8 mouse cellular contexts compared by ENCODE assay signal in the genomic region with DNA sequence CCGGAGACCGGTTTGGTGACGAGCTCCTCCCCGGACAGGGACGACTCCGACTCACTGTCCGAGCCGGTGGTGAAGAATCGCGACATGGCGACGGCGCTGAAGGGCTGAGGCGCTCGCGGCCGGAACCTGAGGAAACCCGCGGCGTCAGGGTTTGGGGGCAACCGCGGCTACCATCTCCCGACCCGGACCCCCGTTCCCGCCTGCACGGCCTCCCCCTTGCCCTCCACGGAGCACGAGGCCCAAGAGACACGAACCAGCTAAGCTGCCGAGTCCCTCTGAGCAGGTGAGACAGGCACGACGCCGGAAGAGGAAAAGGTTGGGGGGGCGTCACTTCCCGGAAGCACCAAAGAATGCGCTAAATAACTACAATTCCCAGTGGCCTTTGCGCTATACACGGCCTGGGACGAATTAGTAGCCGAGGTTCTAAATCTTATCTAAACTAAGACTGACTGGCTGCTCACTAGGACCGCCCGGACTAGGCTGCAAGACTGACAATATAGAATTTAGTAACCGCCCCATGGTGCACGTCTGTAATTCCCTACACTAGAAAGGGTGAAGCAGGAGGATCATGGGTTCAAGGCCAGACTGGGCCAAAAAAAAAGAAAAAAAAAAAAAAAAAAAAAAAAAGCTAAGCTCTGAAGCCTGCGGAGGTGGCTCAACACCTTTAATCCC. TPM values are rescaled to one million over a fixed set of nuclear protein-coding genes. Genes with fewer than 3 reads are reported as not detected.
DNase-seq lines count a peak whose midpoint lies in the region; ATAC-seq and TF ChIP-seq lines count a peak whose summit lies in the region.

Gene Eif3c, minus strand, starts transcription at position 318 of the 672 bp plus-strand sequence.

- TF ChIP-seq CTCF in cerebellum, adult 2 months (IDR thresholded peaks at IDR 0.05; ENCODE audit: borderline replicate concordance, insufficient read depth, low read depth, low read length), result no peak
- TF ChIP-seq CTCF in forebrain, postnatal 0 days (IDR thresholded peaks at IDR 0.05; ENCODE audit: low read depth), result no peak

- WGBS in cerebellum, adult 2 months, result under 1% methylated on average over 46 of the region's 46 CpGs
- under 1% methylated on average over 46 of the region's 46 CpGs for WGBS in forebrain, postnatal 0 days
- under 1% methylated on average over 46 of the region's 46 CpGs for WGBS in lung, embryonic 15.5 days

- H3K36me3 ChIP-seq in forebrain, postnatal 0 days (ENCODE audit: insufficient read depth), result peaks cover 33% of the 10 kb centered on the region
- peaks cover 37% of the 10 kb centered on the region for H3K36me3 ChIP-seq in lung, embryonic 15.5 days

- peak; percentile 97 for DNase-seq in MEL-GATA-1-ER (ENCODE audit: extremely low read depth, low read depth)
- DNase-seq in cerebellum, adult 2 months, result peak; percentile 87 to 92
- DNase-seq in forebrain, postnatal 0 days, result peak; percentile 90
- DNase-seq in heart, postnatal 4 days, result peak; percentile 80
- peak; percentile 85 to 86 for DNase-seq in layer of hippocampus, adult 8-10 months (ENCODE audit: low spot score in 2 of 2)
- peak; percentile 78 for DNase-seq in ovary, adult 18-20 months (ENCODE audit: low spot score)
- DNase-seq in thymus, postnatal 0 days (ENCODE audit: low spot score), result peak; percentile 90

- ATAC-seq in forebrain, postnatal 0 days, result peak; percentile 97
- ATAC-seq in lung, embryonic 15.5 days (ENCODE audit: borderline replicate concordance, extremely low read depth, low FRiP score, low TSS enrichment), result peak; percentile 96

- no peaks in the 10 kb centered on the region for H3K9me3 ChIP-seq in forebrain, postnatal 0 days (ENCODE audit: low read length)
- H3K9me3 ChIP-seq in lung, embryonic 15.5 days, result no peaks in the 10 kb centered on the region

- H3K27ac ChIP-seq in cerebellum, adult 2 months (ENCODE audit: insufficient read depth, low read length), result no peak within 1 kb of the TSS
- peak within 1 kb of the TSS; percentile 81 for H3K27ac ChIP-seq in forebrain, postnatal 0 days (ENCODE audit: low read depth, low read length)
- peak within 1 kb of the TSS; percentile 75 for H3K27ac ChIP-seq in lung, embryonic 15.5 days

- peak within 1 kb of the TSS; percentile 56 for H3K4me3 ChIP-seq in cerebellum, adult 2 months (replicated peaks; ENCODE audit: insufficient read depth, low read depth, low read length)
- H3K4me3 ChIP-seq in forebrain, postnatal 0 days (ENCODE audit: low read depth, low read length), result peak within 1 kb of the TSS; percentile 89
- peak within 1 kb of the TSS; percentile 98 for H3K4me3 ChIP-seq in lung, embryonic 15.5 days

- peak within 1 kb of the TSS; percentile 75 for H3K4me2 ChIP-seq in forebrain, postnatal 0 days (ENCODE audit: low read depth)
- H3K4me2 ChIP-seq in lung, embryonic 15.5 days, result peak within 1 kb of the TSS; percentile 68

- H3K9ac ChIP-seq in forebrain, postnatal 0 days, result peak within 1 kb of the TSS; percentile 78
- peak within 1 kb of the TSS; percentile 72 for H3K9ac ChIP-seq in lung, embryonic 15.5 days

- peak; percentile 86 for TF ChIP-seq POLR2A in cerebellum, adult 2 months (IDR thresholded peaks at IDR 0.05; ENCODE audit: borderline replicate concordance, insufficient read depth, low read length)

- H3K27me3 ChIP-seq in cerebellum, adult 2 months (ENCODE audit: control insufficient read depth, insufficient read depth, low read length), result no peaks in the 10 kb centered on the region
- H3K27me3 ChIP-seq in forebrain, postnatal 0 days (ENCODE audit: insufficient read depth, low read length), result no peaks in the 10 kb centered on the region
- no peaks in the 10 kb centered on the region for H3K27me3 ChIP-seq in lung, embryonic 15.5 days

- H3K4me1 ChIP-seq in cerebellum, adult 2 months (ENCODE audit: control insufficient read depth, insufficient read depth, low read length), result no peaks in the 10 kb centered on the region; the same call in 1 of the 2 replicates
- peaks cover 4% of the 10 kb centered on the region; the same call in 1 of the 2 replicates for H3K4me1 ChIP-seq in forebrain, postnatal 0 days (ENCODE audit: insufficient read depth)
- H3K4me1 ChIP-seq in lung, embryonic 15.5 days, result peaks cover 11% of the 10 kb centered on the region

RNA-seq across cellular contexts. Expression of gene Eif3c, which starts in this region (rescaled TPM):
- 115 and 116 TPM in 2 replicates for polyA plus RNA-seq in cerebellum, adult 2 months (2012; rRNA removed)
- 113 and 137 TPM in 2 replicates for total RNA-seq in forebrain, postnatal 0 days (2014; rRNA removed)
- polyA plus RNA-seq in forebrain, postnatal 0 days (2015; fragmentation: Nextera tagmentation; extraction: Ambion mirVana), result 200 and 205 TPM in 2 replicates
- 100 to 1,000 TPM; 159 to 161 TPM for total RNA-seq in heart, postnatal 4 days (2021)
- total RNA-seq in layer of hippocampus, adult 8-10 months (2022), result 100 to 1,000 TPM; 166 to 196 (median 174) TPM
- polyA plus RNA-seq in lung, embryonic 15.5 days (2015; fragmentation: Nextera tagmentation; extraction: Ambion mirVana), result 176 and 186 TPM in 2 replicates
- polyA plus RNA-seq in thymus, postnatal 0 days (2015; fragmentation: Nextera tagmentation; extraction: Ambion mirVana), result 246 and 259 TPM in 2 replicates
